Mouse (Mus musculus): ENCODE measurements around the gene Wfdc12.

The Wfdc12 gene

GRCm38 (mm10) chr2:164184145-164184719 lies 6.2 kb downstream of the Wfdc12 start:
- no peak for TF ChIP-seq GATA4 (IDR thresholded peaks at IDR 0.05; ENCODE audit: insufficient replicate concordance, low read length)

GRCm38 (mm10) chr2:164183340-164183739 lies 7.1 kb downstream of the Wfdc12 start:
- TF ChIP-seq GATA4 (IDR thresholded peaks at IDR 0.05; ENCODE audit: insufficient replicate concordance, low read length): no peak

GRCm38 (mm10) chr2:164182692-164183255 lies 7.6 kb downstream of the Wfdc12 start, which contains the start of gene Wfdc5:
Gene Wfdc5 (minus strand): TSS chr2:164182742.
- no peak for TF ChIP-seq GATA4 (IDR thresholded peaks at IDR 0.05; ENCODE audit: insufficient replicate concordance, low read length)

GRCm38 (mm10) chr2:164180770-164181169 lies 9.6 kb downstream of the Wfdc12 start:
- TF ChIP-seq GATA4 (IDR thresholded peaks at IDR 0.05; ENCODE audit: insufficient replicate concordance, low read length): no peak

GRCm38 (mm10) chr2:164180124-164180523 lies 10.3 kb downstream of the Wfdc12 start:
- no peak for TF ChIP-seq GATA4 (IDR thresholded peaks at IDR 0.05; ENCODE audit: insufficient replicate concordance, low read length)

- TF ChIP-seq GATA4 (IDR thresholded peaks at IDR 0.05; ENCODE audit: insufficient replicate concordance, low read length): no peak
Measured at GRCm38 (mm10) chr2:164177831-164178230, 12.6 kb downstream of the Wfdc12 start.

GRCm38 (mm10) chr2:164175850-164176249 lies 14.6 kb downstream of the Wfdc12 start:
- no peak for TF ChIP-seq GATA4 (IDR thresholded peaks at IDR 0.05; ENCODE audit: insufficient replicate concordance, low read length)

- no peak for TF ChIP-seq GATA4 (IDR thresholded peaks at IDR 0.05; ENCODE audit: insufficient replicate concordance, low read length)
Measured at GRCm38 (mm10) chr2:164174649-164175395, 15.6 kb downstream of the Wfdc12 start.

- no peak for TF ChIP-seq GATA4 (IDR thresholded peaks at IDR 0.05; ENCODE audit: insufficient replicate concordance, low read length)
Measured at GRCm38 (mm10) chr2:164173394-164173793, 17.0 kb downstream of the Wfdc12 start.

GRCm38 (mm10) chr2:164170902-164171301 lies 19.5 kb downstream of the Wfdc12 start, which contains the start of gene Kcns1:
Gene Kcns1 (minus strand): TSS chr2:164171113.
- TF ChIP-seq GATA4 (IDR thresholded peaks at IDR 0.05; ENCODE audit: insufficient replicate concordance, low read length): no peak

GRCm38 (mm10) chr2:164170326-164170725 lies 20.1 kb downstream of the Wfdc12 start:
- no peak for TF ChIP-seq GATA4 (IDR thresholded peaks at IDR 0.05; ENCODE audit: insufficient replicate concordance, low read length)

- TF ChIP-seq GATA4 (IDR thresholded peaks at IDR 0.05; ENCODE audit: insufficient replicate concordance, low read length): no peak
Measured at GRCm38 (mm10) chr2:164168571-164168946, 21.8 kb downstream of the Wfdc12 start.

GRCm38 (mm10) chr2:164167752-164168570 lies 22.4 kb downstream of the Wfdc12 start:
- no peak for TF ChIP-seq GATA4 (IDR thresholded peaks at IDR 0.05; ENCODE audit: insufficient replicate concordance, low read length)

- no peak for TF ChIP-seq GATA4 (IDR thresholded peaks at IDR 0.05; ENCODE audit: insufficient replicate concordance, low read length)
Measured at GRCm38 (mm10) chr2:164164941-164165340, 25.5 kb downstream of the Wfdc12 start.

GRCm38 (mm10) chr2:164161515-164162055 lies 28.8 kb downstream of the Wfdc12 start:
- no peak for TF ChIP-seq GATA4 (IDR thresholded peaks at IDR 0.05; ENCODE audit: insufficient replicate concordance, low read length)
